Mouse (Mus musculus): ENCODE measurements around the gene Cysltr2.

The Cysltr2 gene

DNA sequence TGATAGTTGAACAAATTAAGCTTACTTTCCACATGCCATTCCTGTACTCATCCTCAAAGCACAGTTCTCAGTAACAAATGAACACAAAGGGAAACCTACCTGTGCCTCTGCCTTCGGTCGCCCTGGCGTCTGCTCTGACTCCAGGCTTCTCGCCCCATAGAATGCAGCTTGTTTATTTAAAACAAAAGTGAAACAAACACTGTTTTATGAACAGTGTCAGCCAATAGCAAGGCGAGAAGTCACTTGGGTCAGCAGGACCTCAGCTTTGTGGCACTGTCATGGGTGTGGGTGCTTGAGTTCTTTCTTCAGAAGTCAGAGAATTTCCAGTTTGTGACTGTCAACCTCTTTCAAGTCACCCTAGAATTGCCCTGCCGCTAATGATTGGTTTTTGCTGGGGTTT is at the start of gene Cysltr2:
TSS of gene Cysltr2 (minus strand) at position 178 of the 400 bp plus-strand sequence.
- no peak for DNase-seq (ENCODE audit: low read depth)

GRCm38 (mm10) chr14:73094802-73095550 is 46.1 kb upstream of the Cysltr2 start:
- no peak for DNase-seq (ENCODE audit: low read depth)

DNA sequence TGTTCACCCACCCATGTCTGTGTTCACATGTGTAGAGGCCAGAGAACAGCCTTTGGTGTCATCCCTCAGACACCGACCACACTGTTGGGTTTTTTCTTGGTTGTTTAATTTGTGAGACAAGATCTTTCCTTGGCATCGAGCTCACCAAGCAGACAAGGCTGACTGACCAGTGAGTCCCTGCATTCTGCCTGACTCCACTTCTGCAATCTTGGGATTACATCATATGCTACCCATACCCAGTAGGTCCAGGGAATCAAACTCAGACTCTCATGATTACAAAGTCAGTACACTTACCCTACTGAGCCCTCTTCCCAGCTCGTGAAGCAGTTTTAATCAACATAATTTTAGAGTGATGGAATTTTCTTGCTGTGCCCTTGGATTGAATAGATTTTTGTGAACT is 44.0 kb upstream of the Cysltr2 start:
- DNase-seq (ENCODE audit: low read depth), result no peak

- DNase-seq (ENCODE audit: low read depth), result no peak
Measured at GRCm38 (mm10) chr14:73088224-73088623, 39.3 kb upstream of the Cysltr2 start.

DNA sequence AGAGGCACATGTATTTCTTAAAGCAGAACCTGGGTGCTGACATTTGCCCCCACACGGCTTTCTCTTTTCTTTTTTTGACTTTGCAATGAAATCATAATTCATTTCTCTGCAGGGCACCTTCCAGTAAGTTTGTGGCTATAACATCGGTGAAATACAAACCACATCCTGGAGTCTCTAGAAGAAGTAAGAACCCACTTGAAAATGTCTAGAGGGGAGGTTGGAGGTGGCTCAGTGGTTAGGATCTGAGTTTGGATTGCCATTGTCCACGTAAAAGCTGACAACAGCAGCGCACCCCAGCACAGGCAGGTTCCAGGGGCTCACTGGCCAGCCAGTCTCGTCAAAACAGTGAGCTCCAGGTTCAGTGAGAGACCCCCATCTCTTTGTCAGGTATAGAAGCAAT is 38.8 kb upstream of the Cysltr2 start:
- DNase-seq (ENCODE audit: low read depth), result no peak

DNA sequence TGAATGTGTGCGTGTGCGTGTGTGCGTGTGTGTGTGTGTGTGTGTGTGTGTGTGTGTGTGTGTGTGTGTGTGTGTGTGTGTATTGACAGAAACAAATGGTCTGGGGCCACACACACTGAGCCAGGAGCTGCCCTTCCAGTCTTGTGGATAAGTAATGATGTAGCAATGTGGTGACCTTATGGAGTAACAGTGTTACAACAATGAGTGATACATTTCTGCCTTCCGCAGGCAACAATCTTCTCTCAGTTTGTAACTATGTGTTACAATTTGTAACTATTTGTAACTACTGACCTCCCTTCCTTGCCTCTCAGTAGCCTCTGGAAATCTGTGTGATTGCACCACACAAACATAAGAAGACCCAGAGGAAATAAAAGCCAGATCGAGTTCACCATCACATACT is 38.3 kb upstream of the Cysltr2 start:
- DNase-seq (ENCODE audit: low read depth), result no peak

DNA sequence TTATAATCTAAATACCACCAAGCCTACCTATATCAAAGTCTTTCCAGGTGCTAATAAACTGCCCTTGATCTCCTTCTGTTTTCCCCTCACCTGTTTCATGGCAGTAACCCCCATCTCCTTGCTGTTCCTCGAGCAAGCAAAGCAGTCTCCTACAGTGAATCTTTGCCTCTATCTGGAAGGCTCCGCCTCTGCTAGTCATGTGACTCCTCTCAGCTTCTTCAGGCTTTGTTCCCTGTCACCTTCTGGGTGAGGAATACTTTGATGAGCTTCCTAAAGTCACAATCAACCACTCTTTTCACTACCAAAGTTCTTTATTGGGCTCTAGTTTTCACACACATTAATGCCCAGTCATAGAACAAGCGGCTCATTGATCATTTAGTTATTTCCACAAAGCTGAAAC is 37.5 kb upstream of the Cysltr2 start:
- DNase-seq (ENCODE audit: low read depth), result no peak

DNA sequence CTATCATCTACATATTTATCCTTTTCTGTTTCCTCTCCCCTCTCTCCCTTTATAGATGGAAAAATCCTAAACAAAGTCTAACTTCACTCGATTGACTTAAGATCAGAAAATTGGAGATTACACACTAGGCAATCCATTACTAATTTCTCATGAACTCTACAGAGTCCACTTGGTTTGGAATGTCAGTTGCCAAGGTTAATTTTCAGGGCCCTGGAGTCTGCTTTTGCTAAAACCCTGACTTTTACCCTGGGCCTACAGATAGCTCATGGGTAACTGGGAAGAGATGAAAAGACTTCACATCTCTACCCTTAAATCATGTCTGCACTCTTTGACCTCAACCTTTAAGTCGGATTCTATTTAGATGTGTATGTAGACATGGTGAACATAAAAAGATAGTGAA is 34.6 kb upstream of the Cysltr2 start:
- no peak for DNase-seq (ENCODE audit: low read depth)

GRCm38 (mm10) chr14:73064460-73064859 is 15.5 kb upstream of the Cysltr2 start:
- no peak for DNase-seq (ENCODE audit: low read depth)

GRCm38 (mm10) chr14:73058755-73059154 is 9.8 kb upstream of the Cysltr2 start:
- DNase-seq (ENCODE audit: low read depth), result no peak

- DNase-seq (ENCODE audit: low read depth), result no peak
Measured at GRCm38 (mm10) chr14:73057764-73058163, 8.8 kb upstream of the Cysltr2 start.

- DNase-seq (ENCODE audit: low read depth), result no peak
Measured at GRCm38 (mm10) chr14:73056813-73057212, 7.9 kb upstream of the Cysltr2 start.

DNA sequence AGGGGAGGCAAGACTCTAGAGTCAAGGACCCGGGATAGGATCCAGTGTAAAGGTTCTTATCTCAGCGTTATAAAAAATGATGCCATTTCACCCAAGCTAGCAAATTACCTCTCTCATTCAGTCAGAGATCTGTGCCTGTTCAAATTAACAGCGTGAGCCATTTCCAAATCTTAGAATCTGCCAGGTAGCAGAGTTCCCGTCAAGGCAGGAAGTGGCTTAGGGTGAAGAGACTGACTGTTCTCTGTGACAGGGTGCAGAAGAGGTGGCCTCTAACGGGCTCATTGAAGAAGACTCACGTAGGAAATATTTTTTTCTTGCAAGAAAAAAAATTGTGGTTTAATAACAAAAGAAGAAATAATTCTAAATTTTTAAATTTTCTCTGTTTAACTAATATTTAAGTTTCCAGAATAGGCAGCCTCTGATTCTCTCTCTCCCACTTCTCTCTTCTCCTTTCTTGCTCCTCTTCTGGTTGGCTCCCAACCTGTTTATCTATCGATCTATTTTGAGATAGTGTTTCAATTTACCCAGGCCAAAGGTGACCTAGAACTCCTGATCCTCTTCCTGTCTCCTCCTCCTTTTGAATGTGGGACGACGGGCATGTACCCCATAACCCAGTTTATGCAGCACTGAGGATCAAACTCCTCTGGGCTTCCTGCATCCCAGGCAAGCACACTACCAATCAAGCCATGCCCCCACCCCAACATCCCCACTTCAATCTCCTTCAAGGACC is 3.5 kb downstream of the Cysltr2 start:
- no peak for DNase-seq (ENCODE audit: low read depth)

DNA sequence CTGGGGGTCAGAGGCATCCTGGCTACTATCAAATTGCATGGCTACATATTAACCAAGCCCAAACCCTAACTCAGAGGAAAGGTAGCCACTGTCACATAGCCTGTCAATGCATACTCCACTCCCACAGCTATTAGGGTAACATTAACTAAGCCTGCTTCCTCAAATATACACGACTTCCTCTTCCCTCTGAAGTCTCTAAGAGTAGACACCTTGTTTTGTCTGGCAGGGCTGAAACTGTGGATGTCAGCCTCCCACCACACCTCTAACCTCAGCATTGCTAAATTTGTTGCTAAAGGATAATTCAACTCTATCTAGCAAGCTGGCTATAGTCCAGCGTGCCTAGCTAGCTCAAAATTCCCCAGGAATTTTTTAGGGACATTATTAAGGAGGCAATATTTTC is 7.2 kb downstream of the Cysltr2 start:
- DNase-seq (ENCODE audit: low read depth), result no peak

DNA sequence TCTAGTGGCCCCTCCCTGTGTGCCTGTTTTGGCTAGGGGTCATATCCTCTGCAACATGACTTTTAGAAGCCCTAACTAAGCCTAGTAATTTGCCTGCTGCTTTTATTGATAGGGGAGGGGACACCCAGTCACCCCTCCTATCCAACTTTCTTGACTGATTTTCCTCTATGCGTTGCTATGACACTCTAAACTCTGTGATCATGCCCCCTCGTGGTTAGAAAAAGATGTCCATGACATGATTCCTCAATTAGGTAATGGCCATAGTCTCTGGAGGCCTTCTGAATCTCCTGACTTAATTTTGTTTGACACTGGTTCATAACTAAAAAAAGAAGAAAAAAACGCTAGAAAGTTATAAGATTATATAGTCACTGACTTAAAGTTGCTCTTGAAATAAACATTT is 15.6 kb downstream of the Cysltr2 start:
- peak; percentile 11 for DNase-seq (ENCODE audit: low read depth)

GRCm38 (mm10) chr14:73031218-73031617 is 17.7 kb downstream of the Cysltr2 start:
- DNase-seq (ENCODE audit: low read depth), result no peak

DNA sequence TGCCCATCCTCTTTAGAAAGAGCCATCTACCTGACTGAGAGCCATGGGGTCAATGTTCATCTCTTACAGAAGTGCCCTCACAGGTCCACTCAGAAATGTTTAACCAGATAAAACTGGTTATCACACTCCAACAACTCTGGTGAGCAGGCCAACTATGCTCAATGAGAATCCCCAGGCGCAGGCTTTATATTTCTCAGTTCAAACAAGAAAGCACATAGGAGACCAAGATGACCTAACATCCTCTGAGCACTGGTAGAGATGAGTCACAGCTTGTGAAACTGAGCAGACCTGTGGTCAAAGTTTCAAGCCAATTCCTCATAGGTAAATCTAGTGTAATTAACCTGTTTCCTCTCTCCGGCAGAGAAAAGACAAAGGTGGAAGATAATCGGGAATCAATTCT is 31.6 kb downstream of the Cysltr2 start:
- DNase-seq (ENCODE audit: low read depth), result no peak

GRCm38 (mm10) chr14:73015386-73015785 is 33.5 kb downstream of the Cysltr2 start:
- no peak for DNase-seq (ENCODE audit: low read depth)

- DNase-seq (ENCODE audit: low read depth), result peak; percentile 74
Measured at GRCm38 (mm10) chr14:73013723-73014544, 35.0 kb downstream of the Cysltr2 start.

DNA sequence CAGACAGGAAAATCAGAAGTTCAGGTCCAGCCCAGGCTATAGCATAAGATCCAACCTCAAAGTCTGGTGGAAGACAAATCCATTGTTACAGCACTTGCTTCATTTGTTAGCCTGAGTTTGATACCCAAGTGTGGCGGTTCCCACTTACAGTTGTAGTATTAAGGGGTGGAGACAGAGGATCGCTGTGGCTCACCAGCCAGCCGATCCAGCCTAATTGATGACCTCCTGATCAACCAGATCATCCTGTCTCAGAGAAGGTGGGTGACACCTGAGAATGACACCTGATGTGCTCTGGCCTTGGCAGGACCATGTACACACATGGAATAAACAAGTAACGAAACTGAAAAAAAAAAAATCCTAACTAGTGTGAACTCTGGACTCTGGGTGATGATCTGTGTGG is 47.1 kb downstream of the Cysltr2 start:
- DNase-seq (ENCODE audit: low read depth), result no peak

- peak; percentile 89 for DNase-seq (ENCODE audit: low read depth)
Measured at GRCm38 (mm10) chr14:73000325-73000724, 48.6 kb downstream of the Cysltr2 start.

- no peak for DNase-seq (ENCODE audit: low read depth)
Measured at GRCm38 (mm10) chr14:72998111-72998510, 50.8 kb downstream of the Cysltr2 start.

DNA sequence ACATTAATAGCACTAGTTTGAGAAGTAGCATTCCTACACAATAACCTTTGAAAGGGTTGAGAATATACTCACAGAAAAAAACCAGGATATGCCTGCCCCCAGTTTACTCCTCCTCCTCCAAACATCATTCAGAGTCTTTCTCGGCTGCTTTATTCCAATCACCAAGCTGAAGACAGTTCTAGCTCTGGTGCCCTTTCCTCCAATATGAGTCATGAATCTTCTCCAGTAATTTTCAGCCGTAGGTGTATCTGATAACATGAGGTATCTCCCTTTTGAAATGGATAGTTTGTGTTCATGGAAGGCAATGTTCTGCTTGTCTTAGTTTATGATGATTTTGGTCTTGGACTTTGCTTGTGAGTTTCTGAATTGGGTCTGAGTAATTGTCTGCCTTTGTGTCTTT is 62.9 kb downstream of the Cysltr2 start:
- DNase-seq (ENCODE audit: low read depth), result no peak
